Mouse (Mus musculus): ENCODE results near the gene Gm10272. TPM values are rescaled to one million over a fixed set of nuclear protein-coding genes. Genes with fewer than 3 reads are reported as not detected.

Gm10272 gene
- not detected in 2 replicates for polyA plus RNA-seq (2015; fragmentation: Nextera tagmentation; extraction: Ambion mirVana)

GRCm38 (mm10) chr10:77706326-77706725 lies at the start of gene Gm10272:
Gm10272 (plus strand) TSS chr10:77706626.
- H3K4me2 ChIP-seq (replicated peaks; ENCODE audit: low read depth): no peak within 1 kb of the TSS
- TF ChIP-seq EP300 (optimal IDR thresholded peaks at IDR 0.05) (no peak), CTCF (IDR thresholded peaks at IDR 0.05; ENCODE audit: low read depth) (no peak)
- no peaks in the 10 kb centered on the region for H3K4me1 ChIP-seq (replicated peaks; ENCODE audit: control insufficient read depth, insufficient read depth)
- DNase-seq (ENCODE audit: low spot score) (no peak), ATAC-seq (ENCODE audit: low FRiP score, low TSS enrichment) (no peak)
- H3K27me3 ChIP-seq (ENCODE audit: control insufficient read depth, insufficient read depth, low read length): no peaks in the 10 kb centered on the region
- no peaks in the 10 kb centered on the region for H3K36me3 ChIP-seq (ENCODE audit: control insufficient read depth, insufficient read depth, low read length)
- no peak within 1 kb of the TSS for H3K27ac ChIP-seq (replicated peaks)
- WGBS: 100% methylated on average over 1 of the region's 1 CpGs
- H3K4me3 ChIP-seq (ENCODE audit: low read depth, low read length): no peak within 1 kb of the TSS
- H3K9ac ChIP-seq (ENCODE audit: low read length): no peak within 1 kb of the TSS
- H3K9me3 ChIP-seq (ENCODE audit: control insufficient read depth, low read length): no peaks in the 10 kb centered on the region

GRCm38 (mm10) chr10:77658286-77658994 lies 48.0 kb upstream of the Gm10272 start:
- Histone ChIP-seq H3K27ac (replicated peaks) (no peak overlapping the region), H3K4me2 (replicated peaks; ENCODE audit: low read depth) (no peak overlapping the region), H3K9ac (ENCODE audit: low read length) (no peak overlapping the region), H3K27me3 (ENCODE audit: control insufficient read depth, insufficient read depth, low read length) (no peaks in the 10 kb centered on the region), H3K36me3 (ENCODE audit: control insufficient read depth, insufficient read depth, low read length) (no peaks in the 10 kb centered on the region), H3K4me1 (replicated peaks; ENCODE audit: control insufficient read depth, insufficient read depth) (no peaks in the 10 kb centered on the region), H3K4me3 (ENCODE audit: low read depth, low read length) (no peak overlapping the region), H3K9me3 (ENCODE audit: control insufficient read depth, low read length) (no peaks in the 10 kb centered on the region)
- ATAC-seq (ENCODE audit: low FRiP score, low TSS enrichment) (peak; percentile 47; the same call in 1 of the 2 replicates), DNase-seq (ENCODE audit: low spot score) (no peak)
- TF ChIP-seq EP300 (optimal IDR thresholded peaks at IDR 0.05) (no peak), CTCF (IDR thresholded peaks at IDR 0.05; ENCODE audit: low read depth) (no peak)
- WGBS: 37% methylated on average over 15 of the region's 15 CpGs

GRCm38 (mm10) chr10:77663949-77664665 lies 42.3 kb upstream of the Gm10272 start:
- DNase-seq (ENCODE audit: low spot score): no peak
- WGBS: 40% methylated on average over 43 of the region's 43 CpGs
- H3K36me3 ChIP-seq (ENCODE audit: control insufficient read depth, insufficient read depth, low read length): no peaks in the 10 kb centered on the region
- no peaks in the 10 kb centered on the region for H3K27me3 ChIP-seq (ENCODE audit: control insufficient read depth, insufficient read depth, low read length)
- no peak overlapping the region for H3K9ac ChIP-seq (ENCODE audit: low read length)
- H3K4me1 ChIP-seq (replicated peaks; ENCODE audit: control insufficient read depth, insufficient read depth): no peaks in the 10 kb centered on the region
- 0 out of 2 replicates have a peak overlapping the region, but pooled peaks have one; percentile 11 for H3K4me2 ChIP-seq (replicated peaks; ENCODE audit: low read depth)
- ATAC-seq (ENCODE audit: low FRiP score, low TSS enrichment): no peak
- no peaks in the 10 kb centered on the region for H3K9me3 ChIP-seq (ENCODE audit: control insufficient read depth, low read length)
- no peak overlapping the region for H3K27ac ChIP-seq (replicated peaks)
- H3K4me3 ChIP-seq (ENCODE audit: low read depth, low read length): no peak overlapping the region
- TF ChIP-seq EP300 (optimal IDR thresholded peaks at IDR 0.05): no peak
- no peak for TF ChIP-seq CTCF (IDR thresholded peaks at IDR 0.05; ENCODE audit: low read depth)

- ATAC-seq (ENCODE audit: low FRiP score, low TSS enrichment): 0 out of 2 replicates have a peak, but pooled peaks have one; percentile 36
- H3K4me1 ChIP-seq (replicated peaks; ENCODE audit: control insufficient read depth, insufficient read depth): no peaks in the 10 kb centered on the region
- WGBS: 29% methylated on average over 8 of the region's 8 CpGs
These were observed 40.1 kb upstream of the Gm10272 start for GRCm38 (mm10) chr10:77666342-77666741.

GRCm38 (mm10) chr10:77667402-77667801 lies 39.0 kb upstream of the Gm10272 start:
- H3K36me3 ChIP-seq (ENCODE audit: control insufficient read depth, insufficient read depth, low read length): no peaks in the 10 kb centered on the region
- WGBS: 63% methylated on average over 4 of the region's 4 CpGs
- no peak overlapping the region for H3K4me3 ChIP-seq (ENCODE audit: low read depth, low read length)
- no peaks in the 10 kb centered on the region for H3K9me3 ChIP-seq (ENCODE audit: control insufficient read depth, low read length)
- no peaks in the 10 kb centered on the region for H3K4me1 ChIP-seq (replicated peaks; ENCODE audit: control insufficient read depth, insufficient read depth)
- no peak overlapping the region for H3K4me2 ChIP-seq (replicated peaks; ENCODE audit: low read depth)
- no peak for DNase-seq (ENCODE audit: low spot score)
- ATAC-seq (ENCODE audit: low FRiP score, low TSS enrichment): no peak
- no peak overlapping the region for H3K9ac ChIP-seq (ENCODE audit: low read length)
- no peak overlapping the region for H3K27ac ChIP-seq (replicated peaks)
- TF ChIP-seq EP300 (optimal IDR thresholded peaks at IDR 0.05): no peak
- no peak for TF ChIP-seq CTCF (IDR thresholded peaks at IDR 0.05; ENCODE audit: low read depth)
- H3K27me3 ChIP-seq (ENCODE audit: control insufficient read depth, insufficient read depth, low read length): no peaks in the 10 kb centered on the region

More at GRCm38 (mm10) chr10:77666342-77666741, 40.1 kb upstream of the Gm10272 start:
- Histone ChIP-seq H3K27ac (replicated peaks) (no peak overlapping the region), H3K4me3 (ENCODE audit: low read depth, low read length) (no peak overlapping the region), H3K4me2 (replicated peaks; ENCODE audit: low read depth) (no peak overlapping the region), H3K9me3 (ENCODE audit: control insufficient read depth, low read length) (no peaks in the 10 kb centered on the region), H3K36me3 (ENCODE audit: control insufficient read depth, insufficient read depth, low read length) (no peaks in the 10 kb centered on the region), H3K9ac (ENCODE audit: low read length) (no peak overlapping the region), H3K27me3 (ENCODE audit: control insufficient read depth, insufficient read depth, low read length) (no peaks in the 10 kb centered on the region)
- TF ChIP-seq CTCF (IDR thresholded peaks at IDR 0.05; ENCODE audit: low read depth): no peak
- no peak for TF ChIP-seq EP300 (optimal IDR thresholded peaks at IDR 0.05)
- DNase-seq (ENCODE audit: low spot score): no peak

GRCm38 (mm10) chr10:77670710-77671109 lies 35.7 kb upstream of the Gm10272 start:
- TF ChIP-seq CTCF (IDR thresholded peaks at IDR 0.05; ENCODE audit: low read depth) (no peak), EP300 (optimal IDR thresholded peaks at IDR 0.05) (no peak)
- 69% methylated on average over 4 of the region's 4 CpGs for WGBS
- H3K9me3 ChIP-seq (ENCODE audit: control insufficient read depth, low read length): no peaks in the 10 kb centered on the region
- DNase-seq (ENCODE audit: low spot score) (no peak), ATAC-seq (ENCODE audit: low FRiP score, low TSS enrichment) (no peak)
- H3K4me1 ChIP-seq (replicated peaks; ENCODE audit: control insufficient read depth, insufficient read depth): no peaks in the 10 kb centered on the region
- no peak overlapping the region for H3K4me2 ChIP-seq (replicated peaks; ENCODE audit: low read depth)
- no peak overlapping the region for H3K4me3 ChIP-seq (ENCODE audit: low read depth, low read length)
- H3K36me3 ChIP-seq (ENCODE audit: control insufficient read depth, insufficient read depth, low read length): no peaks in the 10 kb centered on the region
- no peaks in the 10 kb centered on the region for H3K27me3 ChIP-seq (ENCODE audit: control insufficient read depth, insufficient read depth, low read length)
- no peak overlapping the region for H3K9ac ChIP-seq (ENCODE audit: low read length)
- H3K27ac ChIP-seq (replicated peaks): no peak overlapping the region

Measured in stomach, postnatal 0 days (tissue).